Mouse (Mus musculus) midbrain, embryonic 14.5 days (tissue): ENCODE measurements around the gene F2r. TPM values are rescaled to one million over a fixed set of nuclear protein-coding genes. Genes with fewer than 3 reads are reported as not detected.

Experiments
- ATAC-seq: fragments of 200-750 bp; cut with Nextera tagmentation; 2 replicates; pipeline ENCODE4 v1.8.0; 2017; ENCODE audit warnings: moderate number of reproducible peaks, moderate library complexity; ENCODE audit not compliant: low FRiP score, low TSS enrichment
- DNase-seq: peaks from one replicate; pipeline ENCODE4 v3.0.0-alpha.2; 2015
- H3K27ac ChIP-seq: fragments of 300-500 bp; sonication (generic); replicated peaks from 2 replicates; pipeline ENCODE4 v1.5.1; 2014; ENCODE audit warnings: mild to moderate bottlenecking, low read depth, low read length, moderate library complexity
- H3K27me3 ChIP-seq: fragments of 300-500 bp; sonication (generic); 2 replicates; pipeline ENCODE4 v1.6.1; 2014; ENCODE audit warnings: low read length, control low read depth, mixed read lengths; ENCODE audit not compliant: control insufficient read depth, insufficient read depth
- H3K36me3 ChIP-seq: fragments of 300-500 bp; sonication (generic); 2 replicates; pipeline ENCODE4 v1.6.1; 2014; ENCODE audit warnings: low read length, control low read depth; ENCODE audit not compliant: control insufficient read depth, insufficient read depth
- H3K4me1 ChIP-seq: fragments of 300-500 bp; sonication (generic); 2 replicates; pipeline ENCODE4 v1.6.1; 2014; ENCODE audit warnings: mild to moderate bottlenecking, antibody characterized with exemption, low read length, control low read depth; ENCODE audit not compliant: control insufficient read depth, insufficient read depth
- H3K4me2 ChIP-seq: fragments of 300-500 bp; sonication (generic); 2 replicates; pipeline ENCODE4 v1.6.1; 2014; ENCODE audit warnings: mild to moderate bottlenecking, low read length, moderate library complexity
- H3K4me3 ChIP-seq: fragments of 300-500 bp; sonication (generic); replicated peaks from 2 replicates; pipeline ENCODE4 v1.5.1; 2014; ENCODE audit warnings: low read depth, low read length
- H3K9ac ChIP-seq: fragments of 300-500 bp; sonication (generic); replicated peaks from 2 replicates; pipeline ENCODE4 v1.6.1; 2014; ENCODE audit warnings: mild to moderate bottlenecking, low read length, moderate library complexity
- H3K9me3 ChIP-seq: fragments of 300-500 bp; sonication (generic); 2 replicates; pipeline ENCODE4 v1.6.1; 2016; ENCODE audit warnings: low read length, control low read depth, mixed read lengths; ENCODE audit not compliant: control insufficient read depth
- WGBS: fragments of 180-500 bp; shearing (Covaris S2); extraction: QIAGEN DNeasy Blood & Tissue Kit; methylation state at CpG from one replicate; pipeline ENCODE4 v1.1.7; 2014; 5-methylcytosine and 5-hydroxymethylcytosine counted together
- polyA plus RNA-seq: library from polyadenylated mRNA; unstranded; fragments of >200 nt; fragmentation: Nextera tagmentation; extraction: Ambion mirVana; gene quantifications from 2 replicates; pipeline ENCODE4 v1.2.1, GENCODE M21; 2014

Gene F2r
- polyA plus RNA-seq, 1 experiment from 2014 or later: 78.8 TPM

GRCm38 (mm10) chr13:95651870-95652668 lies 33.8 kb upstream of the F2r start:
- H3K4me3 ChIP-seq: no peak overlapping the region

GRCm38 (mm10) chr13:95649941-95650340 lies 31.7 kb upstream of the F2r start:
- Histone ChIP-seq H3K27me3 (no peaks in the 10 kb centered on the region), H3K27ac (no peak overlapping the region), H3K9me3 (no peaks in the 10 kb centered on the region), H3K4me1 (no peaks in the 10 kb centered on the region), H3K9ac (no peak overlapping the region), H3K36me3 (0 out of 2 replicates have a peak, but pooled peaks cover 3% of the 10 kb centered on the region), H3K4me3 (no peak overlapping the region), H3K4me2 (no peak overlapping the region)
- ATAC-seq (no peak), DNase-seq (no peak)
- WGBS: 97% methylated on average over 3 of the region's 3 CpGs

More at GRCm38 (mm10) chr13:95651870-95652668, 33.8 kb upstream of the F2r start:
- Histone ChIP-seq H3K9ac (no peak overlapping the region), H3K4me2 (no peak overlapping the region), H3K27ac (no peak overlapping the region), H3K36me3 (0 out of 2 replicates have a peak, but pooled peaks cover 3% of the 10 kb centered on the region), H3K4me1 (no peaks in the 10 kb centered on the region), H3K9me3 (no peaks in the 10 kb centered on the region), H3K27me3 (no peaks in the 10 kb centered on the region)
- 90% methylated on average over 7 of the region's 7 CpGs for WGBS
- ATAC-seq (no peak), DNase-seq (no peak)

GRCm38 (mm10) chr13:95647248-95647647 lies 29.0 kb upstream of the F2r start:
- no peak for DNase-seq
- WGBS: 90% methylated on average over 4 of the region's 4 CpGs
- H3K36me3 ChIP-seq: 0 out of 2 replicates have a peak, but pooled peaks cover 3% of the 10 kb centered on the region

GRCm38 (mm10) chr13:95646687-95647111 lies 28.4 kb upstream of the F2r start:
- no peaks in the 10 kb centered on the region for H3K9me3 ChIP-seq
- H3K4me1 ChIP-seq: no peaks in the 10 kb centered on the region
- no peak overlapping the region for H3K9ac ChIP-seq
- DNase-seq (no peak), ATAC-seq (no peak)
- 0 out of 2 replicates have a peak, but pooled peaks cover 3% of the 10 kb centered on the region for H3K36me3 ChIP-seq
- H3K27ac ChIP-seq: no peak overlapping the region
- H3K4me2 ChIP-seq: no peak overlapping the region
- WGBS: 81% methylated on average over 9 of the region's 9 CpGs
- H3K4me3 ChIP-seq: no peak overlapping the region
- no peaks in the 10 kb centered on the region for H3K27me3 ChIP-seq

More at GRCm38 (mm10) chr13:95647248-95647647, 29.0 kb upstream of the F2r start:
- Histone ChIP-seq H3K27ac (no peak overlapping the region), H3K4me3 (no peak overlapping the region), H3K4me1 (no peaks in the 10 kb centered on the region), H3K9ac (no peak overlapping the region), H3K27me3 (no peaks in the 10 kb centered on the region), H3K9me3 (no peaks in the 10 kb centered on the region), H3K4me2 (no peak overlapping the region)
- ATAC-seq: no peak

- ATAC-seq: no peak
- WGBS: 84% methylated on average over 7 of the region's 7 CpGs
- no peak overlapping the region for H3K27ac ChIP-seq
These were observed 25.5 kb upstream of the F2r start for GRCm38 (mm10) chr13:95643740-95644139.

GRCm38 (mm10) chr13:95641061-95641986 lies 23.0 kb upstream of the F2r start:
- Histone ChIP-seq H3K27ac (no peak overlapping the region), H3K9me3 (no peaks in the 10 kb centered on the region), H3K27me3 (no peaks in the 10 kb centered on the region), H3K4me2 (no peak overlapping the region), H3K9ac (no peak overlapping the region), H3K4me3 (no peak overlapping the region), H3K36me3 (no peaks in the 10 kb centered on the region), H3K4me1 (peaks cover 9% of the 10 kb centered on the region; the same call in 1 of the 2 replicates)
- no peak for DNase-seq
- WGBS: 92% methylated on average over 17 of the region's 17 CpGs
- no peak for ATAC-seq

More at GRCm38 (mm10) chr13:95643740-95644139, 25.5 kb upstream of the F2r start:
- no peak overlapping the region for H3K4me3 ChIP-seq
- no peaks in the 10 kb centered on the region for H3K27me3 ChIP-seq
- no peak overlapping the region for H3K9ac ChIP-seq
- H3K4me2 ChIP-seq: no peak overlapping the region
- H3K9me3 ChIP-seq: no peaks in the 10 kb centered on the region
- no peak for DNase-seq
- peaks cover 4% of the 10 kb centered on the region; the same call in 1 of the 2 replicates for H3K4me1 ChIP-seq
- H3K36me3 ChIP-seq: 0 out of 2 replicates have a peak, but pooled peaks cover 3% of the 10 kb centered on the region

GRCm38 (mm10) chr13:95640408-95640807 lies 22.1 kb upstream of the F2r start:
- WGBS: 90% methylated on average over 1 of the region's 1 CpGs
- Histone ChIP-seq H3K4me2 (no peak overlapping the region), H3K27me3 (no peaks in the 10 kb centered on the region), H3K36me3 (no peaks in the 10 kb centered on the region), H3K4me1 (peaks cover 9% of the 10 kb centered on the region; the same call in 1 of the 2 replicates), H3K9me3 (no peaks in the 10 kb centered on the region), H3K27ac (no peak overlapping the region), H3K4me3 (no peak overlapping the region), H3K9ac (no peak overlapping the region)
- no peak for ATAC-seq
- no peak for DNase-seq

- Histone ChIP-seq H3K36me3 (no peaks in the 10 kb centered on the region), H3K27me3 (no peaks in the 10 kb centered on the region), H3K9me3 (no peaks in the 10 kb centered on the region), H3K27ac (no peak overlapping the region), H3K4me3 (no peak overlapping the region), H3K4me2 (no peak overlapping the region), H3K9ac (no peak overlapping the region), H3K4me1 (peaks cover 9% of the 10 kb centered on the region; the same call in 1 of the 2 replicates)
- 84% methylated on average over 15 of the region's 15 CpGs for WGBS
- ATAC-seq: peak; percentile 58; the same call in 1 of the 2 replicates
- peak; percentile 66 for DNase-seq
These were observed 21.2 kb upstream of the F2r start for GRCm38 (mm10) chr13:95639336-95640116.
